Mouse (Mus musculus) liver, embryonic 14.5 days (tissue): ENCODE results near the gene Mab21l2.

Source experiments
- CTCF ChIP-seq: IDR thresholded peaks from 2 replicates; pipeline ENCODE4 v1.5.1; 2016; ENCODE audit warnings: antibody characterized with exemption, low read depth, control low read depth
- EP300 ChIP-seq: IDR thresholded peaks from 2 replicates; pipeline ENCODE4 v1.6.1; 2016; ENCODE audit warnings: antibody characterized with exemption, low read depth

DNA sequence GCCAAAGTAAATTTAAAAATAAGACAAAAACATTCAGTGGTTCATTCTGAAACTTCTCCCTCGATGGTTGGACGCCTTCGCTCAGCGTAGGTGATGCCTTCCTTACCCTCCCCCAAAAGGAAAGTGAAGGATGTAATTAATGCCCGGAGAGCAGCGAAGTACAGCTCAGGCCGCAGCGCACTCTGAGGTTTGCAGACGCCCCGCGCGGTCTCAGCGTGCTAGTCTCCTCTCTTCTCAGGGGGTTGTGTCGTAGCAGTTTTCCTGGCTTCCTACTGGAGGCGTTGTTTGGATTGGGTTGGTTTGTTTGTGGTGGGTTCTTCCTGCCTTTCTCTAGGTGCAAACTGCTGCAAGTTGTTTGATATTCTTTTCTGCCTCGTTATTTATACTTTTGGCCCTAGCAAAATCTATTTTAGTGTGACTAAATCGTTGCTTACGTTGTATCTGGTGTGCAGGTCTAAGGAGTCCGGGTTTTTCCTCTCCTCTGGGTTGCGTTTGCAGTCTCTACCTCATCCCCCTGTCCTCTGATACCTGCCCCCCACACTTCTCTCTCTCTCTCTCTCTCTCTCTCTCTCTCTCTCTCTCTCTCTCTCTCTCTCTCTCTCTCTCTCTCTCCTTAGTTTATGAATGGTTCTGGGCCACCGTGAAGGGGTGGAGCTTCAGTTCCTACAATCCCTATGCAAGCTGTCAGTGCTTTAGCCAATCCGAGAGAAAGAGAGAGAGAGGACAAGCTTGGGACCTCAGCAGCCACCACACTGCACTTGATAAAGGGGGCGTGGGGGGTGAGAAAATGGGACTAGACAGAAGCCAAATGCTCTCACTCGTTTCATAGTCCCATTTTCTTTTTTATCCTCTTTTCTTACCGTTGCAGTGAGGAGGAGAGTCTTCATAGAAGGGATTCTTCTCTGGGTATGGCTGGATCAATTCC lies at the start of gene Mab21l2:
- TF ChIP-seq CTCF (no peak), EP300 (no peak)
